Mouse (Mus musculus) kidney, adult 2 months (tissue): ENCODE results near the gene Zim1.

Experiments
- CTCF ChIP-seq: fragments of 200-500 bp; conservative IDR thresholded peaks from 2 replicates; pipeline ENCODE4 v1.5.1; 2011; ENCODE audit warnings: low read depth, mild to moderate bottlenecking, control low read depth, low read length, moderate library complexity, mixed read lengths; ENCODE audit not compliant: insufficient read depth, insufficient read length
- POLR2A ChIP-seq: fragments of 200-500 bp; IDR thresholded peaks from one replicate; pipeline ENCODE4 v1.6.1; 2011; ENCODE audit warnings: low read depth, low read length, control low read depth

- TF ChIP-seq POLR2A (no peak), CTCF (no peak)
Measured at GRCm38 (mm10) chr7:6699230-6699629, 3.0 kb upstream of the Zim1 start.
